Mouse (Mus musculus): ENCODE measurements around the gene Gm29106. TPM values are rescaled to one million over a fixed set of nuclear protein-coding genes. Genes with fewer than 3 reads are reported as not detected.
"Not testable (repeated sequence)": the region's sequence is repeated elsewhere in the genome, so short reads cannot be mapped to it uniquely, and the experiment has no call there.

Gm29106 gene
- polyA plus RNA-seq (2012; rRNA removed) (not detected in 2 replicates), polyA plus RNA-seq (2014; fragmentation: Nextera tagmentation; extraction: Ambion mirVana) (0.09 TPM in 1 of 2 replicates, not detected in the other)

- H3K9ac ChIP-seq (replicated peaks); H3K4me2 ChIP-seq (ENCODE audit: low read depth); H3K9me3 ChIP-seq (ENCODE audit: control insufficient read depth, low read length); H3K27ac ChIP-seq; H3K4me3 ChIP-seq (ENCODE audit: insufficient read depth in 1 of 2, low read depth in 2 of 2, low read length in 2 of 2); H3K27me3 ChIP-seq (ENCODE audit: control insufficient read depth, insufficient read depth, low read length); H3K4me1 ChIP-seq (replicated peaks; ENCODE audit: control insufficient read depth in 2 of 2, insufficient read depth in 2 of 2, low read length in 1 of 2); H3K36me3 ChIP-seq (replicated peaks; ENCODE audit: control insufficient read depth, insufficient read depth, low read depth); DNase-seq (ENCODE audit: low read depth in 3 of 3, low spot score in 3 of 3); ATAC-seq (ENCODE audit: insufficient read depth): not testable (repeated sequence)
- 51% methylated on average over 2 of the region's 2 CpGs for WGBS (ENCODE audit: insufficient replicate concordance)
Measured at GRCm38 (mm10) chr1:118176242-118176641, at the start of gene Gm29106. Gene Gm29106 (plus strand): TSS chr1:118176542.

DNA sequence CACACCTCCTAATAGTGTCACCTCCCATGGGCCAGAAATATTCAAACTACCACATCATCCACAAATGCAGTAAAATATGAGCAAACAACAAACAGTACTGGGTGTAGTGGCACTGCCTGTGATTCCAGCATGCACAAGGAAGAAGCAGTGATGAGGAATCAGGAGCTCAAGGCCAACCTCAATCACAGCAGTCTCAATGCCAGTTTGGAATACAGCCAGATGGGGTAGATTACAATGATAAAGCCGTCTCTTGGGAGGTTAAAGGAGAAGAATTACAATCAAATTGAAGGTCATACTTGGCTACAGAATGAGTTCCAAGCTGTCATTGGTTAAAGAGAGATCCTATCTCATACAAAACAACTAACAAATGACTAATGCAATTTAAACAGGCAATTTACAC, 52.2 kb downstream of the Gm29106 start:
- ATAC-seq (ENCODE audit: insufficient read depth) (no peak), DNase-seq (ENCODE audit: low read depth in 3 of 3, low spot score in 3 of 3) (no peak)
- H3K36me3 ChIP-seq (replicated peaks; ENCODE audit: control insufficient read depth, insufficient read depth, low read depth) = no peaks in the 10 kb centered on the region
- H3K9me3 ChIP-seq (ENCODE audit: control insufficient read depth, low read length) = no peaks in the 10 kb centered on the region
- H3K4me2 ChIP-seq (ENCODE audit: low read depth) = no peak overlapping the region
- H3K27me3 ChIP-seq (ENCODE audit: control insufficient read depth, insufficient read depth, low read length) = no peaks in the 10 kb centered on the region
- H3K27ac ChIP-seq = no peak overlapping the region
- no peak overlapping the region for H3K4me3 ChIP-seq (ENCODE audit: insufficient read depth in 1 of 2, low read depth in 2 of 2, low read length in 2 of 2)
- H3K9ac ChIP-seq (replicated peaks) = no peak overlapping the region
- 25% methylated on average over 1 of the region's 1 CpGs for WGBS (ENCODE audit: insufficient replicate concordance)
- TF ChIP-seq CTCF (IDR thresholded peaks at IDR 0.05; ENCODE audit: low read depth) = no peak
- TF ChIP-seq EP300 (IDR thresholded peaks at IDR 0.05; ENCODE audit: low read depth) = no peak
- H3K4me1 ChIP-seq (replicated peaks; ENCODE audit: control insufficient read depth in 2 of 2, insufficient read depth in 2 of 2, low read length in 1 of 2) = no peaks in the 10 kb centered on the region

- 39% methylated on average over 1 of the region's 1 CpGs for WGBS (ENCODE audit: insufficient replicate concordance)
- no peak for DNase-seq (ENCODE audit: low read depth in 3 of 3, low spot score in 3 of 3)
- no peak for TF ChIP-seq CTCF (IDR thresholded peaks at IDR 0.05; ENCODE audit: low read depth)
- TF ChIP-seq EP300 (IDR thresholded peaks at IDR 0.05; ENCODE audit: low read depth) = no peak
Measured at GRCm38 (mm10) chr1:118236032-118236431, 59.7 kb downstream of the Gm29106 start.

More at GRCm38 (mm10) chr1:118236032-118236431, 59.7 kb downstream of the Gm29106 start:
- H3K36me3 ChIP-seq (replicated peaks; ENCODE audit: control insufficient read depth, insufficient read depth, low read depth) = no peaks in the 10 kb centered on the region
- ATAC-seq (ENCODE audit: insufficient read depth) = no peak
- H3K27ac ChIP-seq = no peak overlapping the region
- H3K4me2 ChIP-seq (ENCODE audit: low read depth) = no peak overlapping the region
- H3K9ac ChIP-seq (replicated peaks) = no peak overlapping the region
- no peaks in the 10 kb centered on the region for H3K4me1 ChIP-seq (replicated peaks; ENCODE audit: control insufficient read depth in 2 of 2, insufficient read depth in 2 of 2, low read length in 1 of 2)
- no peak overlapping the region for H3K4me3 ChIP-seq (ENCODE audit: insufficient read depth in 1 of 2, low read depth in 2 of 2, low read length in 2 of 2)
- H3K27me3 ChIP-seq (ENCODE audit: control insufficient read depth, insufficient read depth, low read length) = no peaks in the 10 kb centered on the region
- no peaks in the 10 kb centered on the region for H3K9me3 ChIP-seq (ENCODE audit: control insufficient read depth, low read length)

Other genes starting within 250 kb of the Gm29106 start
- gene Gm28168, start 248.5 kb upstream of the Gm29106 start, polyA plus RNA-seq (2012; rRNA removed) = not detected in 2 replicates
- gene Gm28168, start 248.5 kb upstream of the Gm29106 start, polyA plus RNA-seq (2014; fragmentation: Nextera tagmentation; extraction: Ambion mirVana) = not detected in 2 replicates
- gene Gm7145, start 210.6 kb upstream of the Gm29106 start, polyA plus RNA-seq (2012; rRNA removed) = not detected in 2 replicates
- not detected in 2 replicates for gene Gm7145, start 210.6 kb upstream of the Gm29106 start, polyA plus RNA-seq (2014; fragmentation: Nextera tagmentation; extraction: Ambion mirVana)
- gene Tsn, start 135.2 kb downstream of the Gm29106 start, polyA plus RNA-seq (2012; rRNA removed) = 14.9 and 35.0 TPM in 2 replicates
- gene Tsn, start 135.2 kb downstream of the Gm29106 start, polyA plus RNA-seq (2014; fragmentation: Nextera tagmentation; extraction: Ambion mirVana) = 144 and 152 TPM in 2 replicates
- gene Nifk, start 145.3 kb downstream of the Gm29106 start, polyA plus RNA-seq (2012; rRNA removed) = 13.5 and 24.7 TPM in 2 replicates
- 50.8 and 52.1 TPM in 2 replicates for gene Nifk, start 145.3 kb downstream of the Gm29106 start, polyA plus RNA-seq (2014; fragmentation: Nextera tagmentation; extraction: Ambion mirVana)
- gene Clasp1, start 212.5 kb downstream of the Gm29106 start, polyA plus RNA-seq (2012; rRNA removed) = 5.5 and 6.5 TPM in 2 replicates
- gene Clasp1, start 212.5 kb downstream of the Gm29106 start, polyA plus RNA-seq (2014; fragmentation: Nextera tagmentation; extraction: Ambion mirVana) = 8.8 and 10.0 TPM in 2 replicates

Measured in liver, embryonic 14.5 days (tissue).